Mouse (Mus musculus) lung, adult 18-20 months (tissue): ENCODE results near the gene Anxa7.

ENCODE experiments used
- DNase-seq, 2 experiments: peaks; one replicate each; pipeline ENCODE4 v3.0.0; 2022; ENCODE audit warnings: mixed read lengths in 2 of 2

Gene Anxa7

DNA sequence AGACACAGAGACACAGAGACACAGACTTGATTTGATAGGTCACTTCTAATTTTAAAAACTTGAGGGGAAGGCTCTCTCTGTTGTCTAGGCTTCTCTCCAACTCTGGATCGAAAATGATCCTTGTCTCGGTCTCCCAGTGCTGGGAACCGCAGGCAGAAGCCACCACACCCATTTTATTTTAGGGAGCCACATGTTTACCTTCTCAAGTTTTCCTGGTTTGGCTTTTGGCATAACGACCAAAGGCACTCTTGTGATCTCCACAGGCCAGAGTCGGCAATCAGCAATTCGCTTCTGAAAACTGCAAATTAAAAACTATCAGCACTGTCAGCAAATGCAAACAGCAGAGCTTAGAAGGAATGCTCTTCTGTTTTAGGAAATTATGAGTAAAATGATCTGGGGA lies 48.2 kb downstream of the Anxa7 start:
- no peak for DNase-seq

DNA sequence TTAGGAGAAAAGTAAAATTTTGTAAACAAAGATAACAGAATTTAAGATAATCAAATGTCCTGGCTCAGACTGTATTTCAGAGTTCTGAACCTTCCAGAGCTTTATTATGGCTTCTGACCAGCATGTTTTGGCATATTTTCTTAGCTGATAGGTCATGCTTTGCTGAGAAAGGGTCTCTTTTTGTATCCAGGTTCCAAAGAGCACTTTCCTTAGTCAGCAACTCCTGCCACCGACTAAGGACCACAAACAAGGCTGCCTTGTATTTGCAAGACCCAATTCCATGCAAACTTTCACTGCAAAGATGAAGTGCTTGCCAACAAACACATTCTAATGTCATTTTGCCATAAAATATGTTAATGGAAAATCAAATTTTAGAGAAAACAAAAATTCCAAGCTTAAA lies 50.1 kb downstream of the Anxa7 start:
- no peak for DNase-seq

DNA sequence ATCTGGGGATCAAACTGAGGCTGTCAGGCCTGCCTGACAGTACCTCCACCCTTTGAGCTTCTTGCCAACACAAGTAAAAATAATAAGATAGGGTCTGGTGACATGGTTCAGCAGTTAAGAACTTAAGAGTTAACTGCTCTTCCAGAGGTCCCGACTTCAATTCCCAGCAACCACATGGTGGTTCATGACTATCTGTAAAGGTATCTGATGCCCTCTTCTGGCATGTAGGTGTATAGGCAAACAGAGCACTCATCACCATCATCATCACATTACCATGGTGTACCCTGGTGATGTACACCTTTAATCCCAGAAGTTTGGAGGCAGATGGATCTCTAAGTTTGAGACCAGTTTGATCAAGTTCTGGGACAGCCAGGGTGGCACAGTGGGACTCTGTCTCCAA lies 51.3 kb downstream of the Anxa7 start:
- no peak for DNase-seq

DNA sequence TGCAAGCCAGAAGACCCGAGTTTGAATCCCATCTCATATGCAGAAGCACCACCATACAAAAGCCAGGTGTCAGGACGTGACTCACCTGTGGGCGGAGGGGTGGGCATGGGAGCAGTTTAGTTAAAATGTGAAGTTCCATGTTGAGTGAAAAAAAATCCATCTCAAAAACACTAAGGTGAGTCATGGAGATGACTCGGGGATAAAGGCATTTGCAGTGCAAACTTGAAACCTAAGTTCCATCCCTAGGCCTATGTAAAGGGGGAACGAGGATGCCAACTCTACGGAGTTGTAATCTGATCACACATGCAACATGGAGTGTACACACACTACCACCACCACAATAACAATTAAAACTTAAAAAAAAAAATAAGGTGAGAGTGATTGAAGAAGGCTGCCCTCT lies 56.9 kb downstream of the Anxa7 start:
- DNase-seq: no peak

DNA sequence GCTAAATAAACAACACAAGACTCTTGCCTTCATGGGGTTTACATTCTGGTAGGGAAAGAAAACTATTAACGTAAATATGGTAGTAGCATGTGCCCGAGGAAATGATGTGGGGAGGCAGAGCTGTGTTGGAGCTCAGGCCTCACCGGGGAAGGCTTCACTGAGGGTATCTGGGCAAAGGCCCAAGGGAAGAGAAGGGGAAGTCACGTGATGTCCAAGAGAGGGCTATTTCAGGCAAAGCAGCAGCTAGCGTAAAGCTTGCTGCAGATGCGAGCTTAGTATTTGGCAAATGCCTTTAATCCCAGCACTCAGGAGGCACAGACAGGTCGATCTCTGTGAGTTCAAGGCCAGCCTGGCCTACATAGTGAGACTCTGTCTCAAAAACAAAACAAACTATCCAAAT lies 57.7 kb downstream of the Anxa7 start:
- peak in 1 of 2 experiments; percentile 4 for DNase-seq
